Mouse (Mus musculus) spleen, postnatal 36 days (tissue): ENCODE results near the gene Dbh.
A peak's percentile ranks its signal among the peaks of the same experiment; 100 is the strongest.

ENCODE experiments used
- DNase-seq, 2 experiments: peaks; one replicate each; pipeline ENCODE4 v3.0.0; 2022; ENCODE audit warnings: low spot score in 2 of 2, mixed read lengths in 1 of 2

The Dbh gene

DNA sequence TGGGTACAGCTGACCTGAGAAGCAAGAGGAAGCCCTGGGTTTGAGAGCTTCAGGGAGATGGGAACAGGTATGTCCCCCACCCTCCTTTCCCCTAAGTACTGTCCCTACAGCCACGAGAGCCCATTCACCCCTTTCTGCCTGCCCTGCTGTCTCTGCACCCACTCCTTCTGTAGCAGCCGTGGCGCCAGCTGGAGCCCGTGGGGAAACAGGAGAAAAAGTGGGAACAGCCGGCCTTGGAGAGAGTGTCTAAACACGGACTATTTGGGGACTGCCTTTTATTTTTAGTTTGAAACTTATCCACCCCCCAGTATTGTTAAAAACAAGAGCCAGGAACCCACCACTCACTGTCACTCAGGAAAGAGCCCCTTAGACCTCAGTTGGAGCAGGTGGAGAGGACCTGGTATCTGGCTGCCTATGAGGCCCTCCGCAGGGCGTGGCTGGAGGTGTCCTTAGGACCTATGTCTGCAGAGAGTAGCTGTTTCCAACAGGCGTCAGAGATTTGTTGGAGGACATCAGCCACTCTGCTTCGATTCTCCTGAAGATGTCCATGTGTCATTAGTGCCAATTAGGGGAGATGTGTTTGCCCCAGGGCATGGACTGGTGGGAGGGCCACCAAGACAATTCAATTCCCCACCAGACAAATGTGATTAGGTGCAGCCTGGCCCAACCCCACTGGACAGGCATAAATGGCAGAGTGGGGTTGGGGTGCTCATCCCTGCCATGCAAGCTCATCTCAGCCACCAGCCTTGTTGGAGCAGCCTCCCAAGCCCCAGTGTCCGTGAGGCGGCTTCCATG lies at the start of gene Dbh:
Gene Dbh, plus strand, starts transcription at position 438 of the 795 bp plus-strand sequence.
- no peak for DNase-seq

DNA sequence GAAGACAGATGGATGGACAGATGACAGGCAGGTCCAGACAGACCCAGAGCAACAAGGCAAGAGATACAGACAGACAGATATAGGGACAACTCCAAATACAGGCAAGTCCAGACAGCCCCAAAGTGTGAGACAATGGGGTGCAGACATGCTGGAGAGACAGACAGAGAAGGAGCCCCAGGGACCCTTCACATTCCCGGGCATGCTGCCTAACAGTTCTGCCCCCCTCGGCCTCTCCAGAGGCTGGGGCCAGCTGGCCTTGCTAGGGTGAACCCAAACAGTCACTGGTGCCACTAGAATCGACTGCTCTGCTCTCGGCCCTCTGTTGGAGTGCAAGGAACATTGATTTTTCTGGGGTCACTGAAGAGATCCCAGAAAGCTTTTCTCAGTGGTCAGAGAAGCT lies 46.6 kb upstream of the Dbh start:
- no peak for DNase-seq

DNA sequence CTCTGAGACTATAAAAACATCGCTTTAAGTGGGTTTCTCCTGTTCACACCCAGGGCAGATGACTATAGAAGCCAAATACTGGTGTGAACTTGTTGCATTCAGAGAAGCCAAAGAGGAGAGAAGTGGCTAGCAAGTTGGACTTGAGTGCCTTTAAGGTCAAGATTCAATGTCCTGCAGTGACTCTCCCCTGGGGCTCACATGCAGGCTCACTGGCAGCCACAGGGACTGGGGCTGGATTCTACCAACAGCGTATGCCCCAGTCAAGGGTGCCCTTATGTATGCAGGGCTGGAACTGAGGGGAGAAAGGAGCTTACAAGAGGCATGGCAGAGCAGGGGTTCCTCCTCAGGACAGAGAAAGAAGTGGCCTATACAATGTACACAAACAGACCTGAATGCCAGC lies 45.3 kb upstream of the Dbh start:
- DNase-seq = no peak

DNA sequence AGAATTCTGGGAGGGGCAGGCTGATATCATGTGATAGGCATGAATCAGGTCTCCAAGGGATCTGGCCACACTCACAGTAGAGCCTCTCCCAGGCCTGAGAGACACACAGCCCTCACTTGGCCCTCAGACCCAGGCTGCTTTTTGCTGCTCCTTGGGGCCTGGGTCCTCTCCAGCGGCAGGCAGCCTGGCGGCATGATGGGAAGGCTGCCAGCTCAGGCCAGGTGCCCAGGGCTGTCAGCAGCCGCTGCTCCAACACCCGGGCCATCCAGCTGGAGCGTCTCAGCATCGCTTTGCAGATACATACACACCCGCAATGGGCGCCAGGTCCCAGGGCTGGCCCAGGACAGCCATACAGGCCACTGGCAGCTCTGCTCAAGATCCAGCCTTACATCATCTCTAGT lies 44.8 kb upstream of the Dbh start:
- no peak for DNase-seq

DNA sequence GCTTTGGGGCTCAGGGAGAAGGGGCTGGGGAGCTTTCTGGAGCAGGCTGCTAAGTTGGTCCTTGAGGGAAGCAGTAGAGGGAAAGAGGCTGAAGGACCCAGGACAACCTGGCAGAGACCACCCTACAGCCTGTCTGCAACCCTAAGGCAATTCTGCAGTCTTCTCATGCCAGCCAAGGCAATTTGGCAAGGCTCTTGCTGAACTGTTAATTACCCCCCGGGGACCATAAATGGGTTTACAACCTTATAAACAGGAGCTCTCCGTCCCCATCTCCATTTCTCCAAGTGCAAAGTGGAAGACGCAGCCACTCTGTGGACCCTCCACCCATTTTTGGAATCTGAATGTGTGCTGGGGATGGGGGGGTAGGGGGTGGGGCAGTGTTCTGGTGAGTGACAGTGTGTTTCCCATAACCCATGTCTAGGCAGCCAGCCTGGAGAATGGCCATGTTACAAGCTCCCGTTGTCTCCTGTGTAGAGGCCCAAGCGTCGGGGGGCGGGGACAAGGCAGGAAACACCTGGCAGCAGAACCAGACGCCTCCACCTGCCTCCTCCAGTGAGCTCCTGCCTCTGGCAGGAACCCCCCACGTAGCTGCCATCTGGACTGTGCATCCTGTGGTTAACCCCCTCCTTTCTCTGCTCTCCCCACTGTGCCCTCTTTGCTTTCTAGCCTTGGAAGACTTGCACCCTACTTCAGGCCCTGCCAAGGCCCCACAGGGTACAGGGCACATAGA lies 43.2 kb upstream of the Dbh start:
- DNase-seq = peak; percentile 87 to 88

DNA sequence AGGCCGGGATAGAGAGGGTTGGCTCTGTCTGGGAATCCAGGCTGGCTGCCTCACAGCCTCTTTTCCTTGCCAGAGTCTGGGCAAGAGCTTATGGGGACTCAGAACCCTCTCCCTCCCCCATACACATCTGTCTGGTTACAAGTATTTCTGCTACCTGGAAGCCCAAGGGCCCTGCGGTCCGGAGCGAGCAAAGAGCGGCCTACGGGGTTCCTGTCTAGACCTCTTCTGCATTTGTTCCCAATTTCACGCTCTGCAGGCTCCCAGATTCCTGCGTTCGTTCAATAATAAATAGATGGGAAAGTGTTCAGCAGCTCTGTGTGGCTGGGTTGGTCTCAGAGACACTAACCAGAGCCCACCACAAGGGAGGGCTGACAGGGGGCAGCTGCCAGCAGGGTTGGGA lies 42.5 kb upstream of the Dbh start:
- DNase-seq = no peak

DNA sequence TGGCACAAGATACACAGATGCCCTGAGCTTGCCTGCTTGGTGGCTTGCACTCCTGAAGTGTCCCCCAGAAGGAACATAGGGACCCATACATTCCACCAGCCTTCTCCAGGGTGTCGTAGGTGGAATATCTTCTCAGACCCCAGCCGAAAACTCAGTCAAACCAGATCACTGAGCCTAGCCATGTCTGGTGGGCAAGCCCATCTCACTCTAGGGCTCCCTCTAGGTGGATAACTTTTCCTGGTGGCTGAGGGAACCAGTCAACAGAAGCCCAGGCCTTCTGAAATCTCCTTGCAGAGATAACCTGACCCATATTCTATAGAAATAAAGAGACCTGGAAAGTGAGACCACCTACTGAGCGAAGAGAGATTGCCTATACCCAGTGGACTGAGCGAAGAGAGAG lies 41.9 kb upstream of the Dbh start:
- DNase-seq = no peak

DNA sequence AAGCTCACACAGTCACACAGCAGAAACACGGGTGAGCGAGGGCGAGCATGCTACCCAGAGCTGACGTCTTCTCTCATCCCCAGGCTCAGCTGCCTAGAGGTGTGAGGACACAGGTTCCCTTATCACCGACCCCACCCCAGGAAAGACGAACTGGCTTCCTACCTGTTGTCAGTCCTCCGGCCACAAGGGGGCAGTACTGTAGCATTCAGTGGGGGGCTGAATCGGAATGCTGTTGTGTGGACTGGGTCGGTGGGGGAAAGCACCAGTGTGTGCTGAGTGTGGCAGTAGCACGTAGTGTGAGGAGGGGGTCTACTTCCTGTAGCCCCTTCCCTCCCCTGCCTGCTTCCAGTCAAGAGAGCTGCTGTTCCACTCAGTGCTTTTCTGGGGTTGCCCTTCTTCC lies 39.1 kb upstream of the Dbh start:
- peak; percentile 15 to 31 for DNase-seq

DNA sequence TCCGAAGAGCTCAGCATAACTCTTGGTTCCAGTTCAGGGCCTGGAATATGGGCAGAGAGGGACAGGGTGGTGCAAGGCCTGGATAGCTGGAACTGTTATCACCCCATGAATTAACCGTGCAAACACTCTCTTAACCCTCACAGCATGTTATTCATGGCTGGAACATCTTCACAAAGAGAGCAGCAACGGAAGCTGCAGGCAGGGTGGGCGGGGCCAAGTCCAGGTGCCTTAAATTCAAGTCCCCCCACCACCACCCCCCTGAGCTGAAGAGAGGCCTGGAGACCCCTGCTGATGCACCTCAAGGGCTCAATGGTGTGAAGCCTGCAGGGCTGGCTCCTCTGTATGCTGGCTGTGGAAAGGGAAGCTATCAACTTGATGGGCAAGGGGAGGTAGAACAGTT lies 38.5 kb upstream of the Dbh start:
- DNase-seq = no peak

DNA sequence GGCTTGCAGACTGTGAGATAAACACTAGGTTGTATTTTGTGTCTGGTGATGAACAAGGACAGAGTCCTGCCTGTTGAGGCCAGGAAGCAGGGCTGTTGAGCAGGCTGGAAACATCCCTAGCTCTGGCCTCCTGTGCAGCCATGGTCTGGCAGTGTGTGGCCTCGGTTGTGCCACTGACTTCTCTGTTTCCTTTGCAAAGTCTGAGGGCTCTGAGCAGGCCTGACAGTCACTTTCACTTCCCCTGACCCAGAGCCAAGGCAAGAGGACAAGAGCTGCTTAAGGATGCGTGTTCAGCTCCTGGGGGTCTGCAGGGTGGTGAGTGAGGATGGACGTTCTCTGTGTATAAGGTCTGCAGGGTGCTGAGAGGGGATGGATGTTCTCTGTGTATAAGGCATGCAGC lies 36.0 kb upstream of the Dbh start:
- DNase-seq = peak; percentile 14 to 20

DNA sequence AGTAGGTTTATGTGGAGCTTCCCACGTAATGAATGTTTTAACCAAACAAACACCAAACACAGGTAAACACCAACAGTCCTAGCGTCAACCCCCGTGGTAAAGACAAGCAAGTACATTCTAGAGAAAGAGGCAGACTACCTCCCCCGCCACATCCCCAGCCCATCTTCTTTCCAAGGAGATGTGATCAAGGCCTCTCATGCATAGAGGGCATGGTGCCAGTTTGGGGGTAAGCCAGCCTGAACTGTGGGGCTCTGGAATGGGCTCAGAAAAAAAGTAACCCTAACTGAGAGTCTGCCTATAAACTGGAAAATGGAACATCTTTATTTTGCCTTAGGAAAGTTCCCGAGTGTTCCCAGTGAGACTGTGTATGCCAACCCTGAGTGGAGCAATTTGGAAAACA lies 29.1 kb upstream of the Dbh start:
- no peak for DNase-seq

DNA sequence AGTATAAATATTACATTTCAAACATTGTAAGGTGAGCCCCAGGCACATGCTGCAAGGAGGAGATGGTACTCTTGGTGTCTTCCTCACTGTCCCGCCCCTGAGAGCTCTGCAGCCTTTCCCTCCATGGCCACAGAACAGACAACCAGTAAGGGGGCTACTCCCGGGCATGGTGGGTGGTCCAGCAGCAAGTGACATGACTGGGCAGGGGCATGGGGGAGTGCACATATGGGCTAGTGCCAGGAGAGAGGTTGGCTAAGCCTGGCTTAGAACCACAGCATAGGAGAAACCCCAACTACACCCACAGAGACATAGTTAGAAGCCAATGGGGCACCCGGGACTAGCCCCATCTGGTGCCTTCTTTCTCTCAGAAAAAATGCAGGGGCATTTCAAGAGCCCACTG lies 28.7 kb upstream of the Dbh start:
- no peak for DNase-seq

DNA sequence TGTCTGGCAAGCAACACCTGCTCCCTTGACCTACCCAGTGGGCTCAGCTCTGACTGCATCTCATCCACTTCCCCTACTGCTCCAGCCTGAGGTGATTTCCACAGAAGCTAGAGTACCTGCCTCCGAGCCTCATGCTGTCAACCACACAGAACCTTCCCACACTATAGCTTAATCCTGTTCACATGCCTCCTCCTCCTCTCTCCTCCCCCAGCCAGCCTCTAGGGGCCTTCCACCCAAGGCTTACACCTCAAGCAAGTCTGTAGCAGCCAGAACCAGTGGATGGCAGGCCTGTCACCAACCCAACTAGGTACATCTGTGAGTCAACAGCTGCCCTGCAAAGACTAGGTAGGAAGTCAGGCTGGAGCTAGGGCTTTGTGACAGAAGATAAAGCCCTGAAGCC lies 28.2 kb upstream of the Dbh start:
- DNase-seq = no peak

DNA sequence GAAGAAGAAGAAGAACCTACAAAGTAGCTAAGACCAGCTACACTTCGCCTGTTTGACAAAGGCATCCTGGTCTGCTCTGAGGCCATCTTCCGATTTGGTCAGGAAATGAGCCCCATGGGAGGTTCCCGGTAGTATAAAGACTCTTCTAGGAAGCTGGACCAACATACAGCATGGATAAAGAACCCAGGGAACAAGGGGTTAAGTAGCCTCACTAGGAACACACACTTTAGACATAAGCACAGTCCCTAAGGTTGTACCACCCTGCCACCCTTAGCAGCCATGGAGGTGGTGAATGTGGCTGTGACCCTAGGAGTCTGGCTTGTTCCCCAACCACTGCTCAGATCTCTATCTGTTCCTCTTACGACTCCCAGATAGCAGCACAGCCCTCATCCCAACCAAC lies 26.7 kb upstream of the Dbh start:
- no peak for DNase-seq

DNA sequence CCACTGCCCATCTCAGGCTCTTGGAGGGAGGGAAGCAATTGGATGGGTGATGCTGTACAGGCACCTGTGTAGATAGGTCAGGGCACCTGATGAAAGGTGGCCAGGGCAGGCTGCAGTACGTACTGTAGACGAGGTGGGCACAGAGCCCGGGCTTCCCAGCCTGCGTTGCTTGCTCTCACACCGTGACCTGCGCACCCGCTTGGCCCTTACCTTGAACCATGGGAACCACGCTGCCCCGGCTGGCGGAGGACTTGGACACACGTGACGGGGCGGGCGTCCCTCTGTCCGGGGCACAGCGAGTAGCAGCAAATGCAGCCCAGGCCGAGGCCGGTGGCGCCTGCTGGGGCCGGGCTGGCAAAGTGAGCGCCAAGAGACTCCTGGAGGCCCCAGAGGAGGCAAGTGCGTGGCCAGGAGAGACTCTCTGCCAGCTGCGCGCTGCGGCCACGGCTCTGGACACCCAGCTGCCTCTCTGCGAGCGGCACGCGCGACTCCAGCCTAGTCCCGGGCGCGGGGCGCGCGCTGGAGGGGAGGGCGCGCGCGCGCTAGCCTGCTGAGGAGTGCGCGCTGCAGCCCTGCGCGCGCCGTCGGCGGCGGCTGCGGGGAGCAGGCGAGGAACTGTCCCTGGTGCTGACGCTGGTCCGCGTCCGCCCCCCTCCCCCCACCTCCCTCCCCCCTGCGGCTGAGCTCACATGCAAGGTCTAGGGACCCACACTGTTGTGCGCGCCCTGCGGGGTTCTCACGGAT lies 22.9 kb upstream of the Dbh start, which contains the start of gene Fam163b:
Gene Fam163b, minus strand, starts transcription at position 542 of the 744 bp plus-strand sequence.
- DNase-seq = no peak

DNA sequence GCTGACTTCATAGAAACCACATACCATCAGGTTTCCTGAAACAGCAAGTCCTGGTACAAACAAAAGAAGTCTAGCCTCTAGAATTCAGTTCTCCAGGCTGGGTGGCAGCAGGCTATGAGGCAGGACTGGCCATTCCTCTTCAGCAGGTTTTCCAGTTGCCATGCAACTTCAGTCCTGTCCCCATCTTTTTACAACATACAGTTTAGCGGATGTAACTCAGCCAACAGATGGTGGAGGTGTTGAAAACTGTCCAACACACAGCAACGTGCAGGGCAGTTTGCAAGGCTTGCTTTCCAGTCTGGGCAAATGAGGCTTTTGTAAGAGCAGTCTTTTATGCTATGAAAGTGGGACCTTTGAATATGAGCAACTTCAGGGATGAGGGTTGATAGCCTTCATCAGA lies 20.1 kb upstream of the Dbh start:
- DNase-seq = no peak

DNA sequence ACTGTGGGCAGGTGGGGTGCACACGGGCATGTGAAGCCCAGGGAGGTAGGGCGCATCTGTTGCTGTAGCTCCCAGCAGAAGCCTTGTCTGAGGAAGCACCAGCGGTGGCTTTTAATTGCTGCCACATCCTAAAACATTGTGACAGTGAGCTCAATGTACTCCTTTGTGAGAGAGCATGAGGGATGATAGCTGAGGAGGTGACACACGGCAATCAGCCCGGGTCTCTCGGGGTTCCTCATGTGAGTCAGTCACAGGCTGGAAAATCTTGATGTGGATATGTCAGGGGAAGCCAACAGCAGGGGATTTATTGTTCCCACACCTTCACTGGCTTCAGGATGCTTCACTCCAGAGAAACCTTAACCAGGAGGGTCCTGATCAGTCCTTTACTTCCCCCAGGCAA lies 18.2 kb upstream of the Dbh start:
- DNase-seq = no peak

DNA sequence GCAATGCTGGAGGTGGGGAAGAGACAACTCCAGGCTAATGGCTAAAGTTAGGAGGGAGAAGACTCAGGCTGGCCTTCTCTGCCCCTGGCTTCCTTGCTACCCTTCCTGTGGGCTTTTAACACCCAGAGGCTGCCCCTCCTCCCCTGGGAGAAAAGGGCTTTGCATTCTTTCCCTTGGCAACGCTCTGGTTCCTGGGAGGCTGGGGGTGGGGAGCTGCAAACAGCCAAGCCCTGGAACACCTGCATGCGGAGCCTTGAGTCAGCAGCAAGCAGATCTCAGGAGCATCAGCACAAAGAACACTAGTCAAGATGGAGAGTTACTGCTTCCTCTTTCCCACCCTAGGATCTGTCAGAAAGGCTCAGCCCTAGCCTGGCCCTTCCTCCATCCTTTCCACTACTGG lies 15.6 kb upstream of the Dbh start:
- no peak for DNase-seq

DNA sequence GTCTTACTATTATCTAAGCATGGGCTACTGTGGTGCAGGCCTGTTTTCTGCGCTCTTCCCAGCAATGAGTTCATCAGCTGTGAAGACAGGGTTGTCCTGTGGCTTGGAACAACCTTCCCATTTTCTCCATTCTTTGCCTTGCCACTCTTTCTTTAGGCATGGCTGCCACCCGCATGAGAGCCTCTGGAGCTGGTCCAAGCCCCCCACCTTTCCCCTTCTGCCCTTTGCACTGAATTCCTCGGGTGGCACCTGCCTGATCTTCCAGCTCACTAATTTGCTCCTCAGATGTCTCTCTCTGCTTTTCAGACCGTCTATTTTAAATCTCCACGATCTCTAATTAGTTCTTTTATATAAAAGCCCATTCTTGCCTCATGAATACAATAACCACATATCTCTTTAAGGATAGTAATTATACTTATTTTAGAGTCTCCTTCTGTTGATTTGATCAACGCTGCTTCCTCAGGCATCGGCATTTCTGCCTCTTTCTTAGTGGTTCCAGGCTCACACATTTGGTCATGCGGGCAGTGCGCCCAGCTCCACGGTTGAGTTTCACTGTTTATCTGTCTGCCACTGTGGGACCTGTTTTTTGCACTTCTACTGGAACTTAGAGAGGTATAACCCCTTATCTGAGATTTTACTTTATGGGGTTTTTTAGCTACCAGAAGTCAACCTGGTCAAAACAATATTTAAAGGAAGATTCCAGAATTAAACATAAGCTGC lies 10.4 kb upstream of the Dbh start:
- no peak for DNase-seq

DNA sequence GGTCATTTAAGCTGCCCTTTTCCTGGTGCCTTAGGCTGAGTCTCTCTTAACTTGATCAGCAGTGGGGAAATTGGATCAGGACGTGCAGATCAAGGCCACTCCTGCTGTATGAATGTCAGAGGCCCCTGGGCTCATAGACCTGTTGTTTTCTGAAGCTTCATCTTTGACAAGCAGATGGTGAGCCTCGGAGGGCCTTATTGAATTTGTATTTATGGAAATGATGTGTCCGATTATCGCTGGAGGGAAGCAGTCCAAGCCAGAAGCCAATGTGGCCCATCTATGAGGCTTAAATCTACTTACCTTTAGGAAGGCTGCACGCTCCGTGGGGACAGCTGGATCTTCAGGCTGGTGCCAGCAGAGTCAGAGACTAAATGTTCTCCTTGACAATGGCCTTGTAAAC lies 8.4 kb upstream of the Dbh start:
- DNase-seq = no peak

DNA sequence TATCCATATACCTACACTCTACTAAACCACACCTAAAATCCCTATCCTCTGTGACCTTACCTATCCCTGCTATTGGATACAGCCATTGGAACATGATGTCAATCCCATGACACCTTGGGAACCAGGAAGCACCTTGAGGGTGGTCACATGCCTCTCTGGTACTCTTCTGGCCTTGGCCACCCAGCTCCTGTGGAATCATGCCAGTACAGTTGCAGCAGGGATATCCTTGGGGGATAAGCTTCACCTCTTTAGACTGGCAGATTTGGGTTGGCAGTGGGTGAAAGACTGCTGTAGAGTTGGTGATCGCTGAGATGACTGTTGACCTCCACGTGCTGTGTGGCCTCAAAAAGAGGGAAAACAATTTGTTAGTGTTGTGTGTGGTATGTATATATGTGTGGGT lies 3.5 kb upstream of the Dbh start:
- no peak for DNase-seq

DNA sequence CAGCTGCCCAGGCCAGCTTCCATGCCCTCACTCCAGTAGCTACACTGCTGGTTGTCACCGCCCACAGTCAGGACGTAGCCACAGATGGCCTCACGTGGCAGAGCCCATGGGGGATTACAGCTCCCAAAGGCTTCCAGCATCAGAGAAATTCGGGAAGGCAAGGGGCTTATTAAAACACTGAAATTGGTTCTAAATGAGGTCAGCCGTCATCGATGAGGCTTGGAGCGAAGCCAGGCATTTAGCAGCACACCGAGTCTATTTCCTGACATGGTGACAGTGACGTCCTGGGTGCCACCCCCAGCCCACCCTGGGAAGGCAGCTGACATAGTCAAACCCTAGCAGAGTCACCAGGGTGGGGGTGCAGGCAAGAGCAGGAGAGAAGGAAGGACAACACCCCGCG lies 2.4 kb upstream of the Dbh start:
- no peak for DNase-seq
